Mouse (Mus musculus) E14TG2a.4 (cell line): Measurements from ENCODE around the gene Aspdh.

Experiments used
- H3K27me3 ChIP-seq: 2 replicates; pipeline ENCODE4 v1.6.1; 2014; ENCODE audit warnings: low read length, control low read depth; ENCODE audit not compliant: insufficient read depth
- H3K36me3 ChIP-seq: 2 replicates; pipeline ENCODE4 v1.6.1; 2014; ENCODE audit warnings: low read length, control low read depth; ENCODE audit not compliant: insufficient read depth
- H3K4me1 ChIP-seq: replicated peaks from 2 replicates; pipeline ENCODE4 v1.6.1; 2014; ENCODE audit warnings: low read depth, low read length, control low read depth
- H3K4me3 ChIP-seq: replicated peaks from 2 replicates; pipeline ENCODE4 v1.5.1; 2014; ENCODE audit warnings: mild to moderate bottlenecking, low read length
- H3K9me3 ChIP-seq: 2 replicates; pipeline ENCODE4 v1.6.1; 2014; ENCODE audit warnings: low read length, control low read depth
- CTCF ChIP-seq: conservative IDR thresholded peaks from 2 replicates; pipeline ENCODE4 v1.5.1; 2014; ENCODE audit warnings: low read length
- NANOG ChIP-seq: IDR thresholded peaks from 2 replicates; pipeline ENCODE4 v1.6.1; 2014; ENCODE audit warnings: borderline replicate concordance, low read length, mixed read lengths
- POU5F1 ChIP-seq: IDR thresholded peaks from 2 replicates; pipeline ENCODE4 v1.6.1; 2014; ENCODE audit warnings: low read length, borderline replicate concordance

Gene Aspdh

GRCm38 (mm10) chr7:44495992-44496770 lies 31.0 kb downstream of the Aspdh start, which contains the start of the genes Emc10 and Fam71e1:
Gene Emc10, minus strand, starts transcription at chr7:44496529.
Gene Fam71e1, plus strand, starts transcription at chr7:44496581.
- Histone ChIP-seq H3K27me3 (no peaks in the 10 kb centered on the region), H3K9me3 (no peaks in the 10 kb centered on the region)
- TF ChIP-seq CTCF, result no peak
- TF ChIP-seq POU5F1, result no peak; the same call in 1 of the 2 replicates
- TF ChIP-seq NANOG, result no peak

GRCm38 (mm10) chr7:44496771-44497109 lies 31.5 kb downstream of the Aspdh start:
- peak overlapping the region; percentile 91 for H3K4me3 ChIP-seq
- TF ChIP-seq NANOG (no peak), CTCF (no peak), POU5F1 (no peak)
- no peaks in the 10 kb centered on the region for H3K9me3 ChIP-seq
- no peaks in the 10 kb centered on the region for H3K27me3 ChIP-seq
- peaks cover 79% of the 10 kb centered on the region for H3K4me1 ChIP-seq
- peaks cover 31% of the 10 kb centered on the region for H3K36me3 ChIP-seq

More at GRCm38 (mm10) chr7:44495992-44496770, 31.0 kb downstream of the Aspdh start, which contains the start of the genes Emc10 and Fam71e1:
- H3K4me3 ChIP-seq, result peak within 1 kb of the TSS; percentile 91
- peaks cover 36% of the 10 kb centered on the region for H3K36me3 ChIP-seq
- H3K4me1 ChIP-seq, result peaks cover 78% of the 10 kb centered on the region

GRCm38 (mm10) chr7:44497361-44498055 lies 32.3 kb downstream of the Aspdh start:
- Histone ChIP-seq H3K4me3 (peak overlapping the region; percentile 91), H3K27me3 (no peaks in the 10 kb centered on the region), H3K4me1 (peaks cover 71% of the 10 kb centered on the region), H3K36me3 (peaks cover 23% of the 10 kb centered on the region), H3K9me3 (no peaks in the 10 kb centered on the region)
- TF ChIP-seq NANOG (no peak), POU5F1 (no peak), CTCF (no peak)

GRCm38 (mm10) chr7:44498922-44499321 lies 33.7 kb downstream of the Aspdh start:
- no peaks in the 10 kb centered on the region for H3K27me3 ChIP-seq
- no peak overlapping the region; the same call in 1 of the 2 replicates for H3K4me3 ChIP-seq
- peaks cover 9% of the 10 kb centered on the region for H3K36me3 ChIP-seq
- TF ChIP-seq POU5F1 (no peak), NANOG (no peak), CTCF (no peak)
- H3K4me1 ChIP-seq, result peaks cover 69% of the 10 kb centered on the region
- no peaks in the 10 kb centered on the region for H3K9me3 ChIP-seq

- H3K36me3 ChIP-seq, result no peaks in the 10 kb centered on the region
- peak overlapping the region; percentile 43 for H3K4me3 ChIP-seq
- no peak for TF ChIP-seq CTCF
- TF ChIP-seq NANOG, result no peak
- TF ChIP-seq POU5F1, result no peak
- no peaks in the 10 kb centered on the region for H3K27me3 ChIP-seq
- H3K4me1 ChIP-seq, result peaks cover 58% of the 10 kb centered on the region
- no peaks in the 10 kb centered on the region for H3K9me3 ChIP-seq
Observed at GRCm38 (mm10) chr7:44500046-44500445, 34.9 kb downstream of the Aspdh start.

GRCm38 (mm10) chr7:44501563-44502115 lies 36.4 kb downstream of the Aspdh start:
- Histone ChIP-seq H3K27me3 (no peaks in the 10 kb centered on the region), H3K4me3 (no peak overlapping the region), H3K36me3 (no peaks in the 10 kb centered on the region), H3K4me1 (peaks cover 62% of the 10 kb centered on the region), H3K9me3 (no peaks in the 10 kb centered on the region)
- TF ChIP-seq CTCF, result peak; percentile 54
- TF ChIP-seq NANOG, result no peak

- peaks cover 11% of the 10 kb centered on the region for H3K27me3 ChIP-seq
- peaks cover 29% of the 10 kb centered on the region for H3K4me1 ChIP-seq
- TF ChIP-seq POU5F1, result no peak
- TF ChIP-seq CTCF, result no peak
- no peak for TF ChIP-seq NANOG
- no peak overlapping the region for H3K4me3 ChIP-seq
- H3K9me3 ChIP-seq, result no peaks in the 10 kb centered on the region
- H3K36me3 ChIP-seq, result no peaks in the 10 kb centered on the region
Observed at GRCm38 (mm10) chr7:44507491-44507890, 42.3 kb downstream of the Aspdh start.
